Mouse (Mus musculus) heart, postnatal 0 days (tissue): ENCODE measurements around the gene Plg. TPM values are rescaled to one million over a fixed set of nuclear protein-coding genes. Genes with fewer than 3 reads are reported as not detected.

Experiments used
- ATAC-seq: fragments of 200-750 bp; cut with Nextera tagmentation; 2 replicates; pipeline ENCODE4 v1.8.0; 2017; ENCODE audit warnings: low read depth, moderate number of reproducible peaks, moderate library complexity; ENCODE audit not compliant: insufficient read depth
- DNase-seq: peaks from one replicate; pipeline ENCODE4 v3.0.0-alpha.2; 2016; ENCODE audit warnings: low spot score
- H3K27ac ChIP-seq: fragments of 300-500 bp; sonication (generic); 2 replicates; pipeline ENCODE4 v1.5.1; 2014; ENCODE audit warnings: low read depth, mild to moderate bottlenecking
- H3K27me3 ChIP-seq: fragments of 300-500 bp; sonication (generic); 2 replicates; pipeline ENCODE4 v1.6.1; 2014; ENCODE audit warnings: low read length, mixed read lengths; ENCODE audit not compliant: control insufficient read depth, insufficient read depth
- H3K36me3 ChIP-seq: fragments of 300-500 bp; sonication (generic); replicated peaks from 2 replicates; pipeline ENCODE4 v1.6.1; 2014; ENCODE audit warnings: low read length, mixed read lengths; ENCODE audit not compliant: control insufficient read depth, insufficient read depth
- H3K4me1 ChIP-seq: fragments of 300-500 bp; sonication (generic); 2 replicates; pipeline ENCODE4 v1.6.1; 2014; ENCODE audit warnings: antibody characterized with exemption; ENCODE audit not compliant: control insufficient read depth, insufficient read depth
- H3K4me2 ChIP-seq: fragments of 300-500 bp; sonication (generic); 2 replicates; pipeline ENCODE4 v1.6.1; 2014; ENCODE audit warnings: low read depth, mild to moderate bottlenecking, low read length, moderate library complexity
- H3K4me3 ChIP-seq: fragments of 300-500 bp; sonication (generic); 2 replicates; pipeline ENCODE4 v1.5.1; 2014; ENCODE audit warnings: low read depth, low read length
- H3K9ac ChIP-seq: fragments of 300-500 bp; sonication (generic); replicated peaks from 2 replicates; pipeline ENCODE4 v1.6.1; 2014; ENCODE audit warnings: low read depth, low read length, mixed read lengths
- H3K9me3 ChIP-seq: fragments of 300-500 bp; sonication (generic); replicated peaks from 2 replicates; pipeline ENCODE4 v1.6.1; 2016; ENCODE audit warnings: low read length; ENCODE audit not compliant: control insufficient read depth
- CTCF ChIP-seq: IDR thresholded peaks from 2 replicates; pipeline ENCODE4 v1.5.1; 2016; ENCODE audit warnings: antibody characterized with exemption, control low read depth, low read depth
- EP300 ChIP-seq: IDR thresholded peaks from 2 replicates; pipeline ENCODE4 v1.6.1; 2016; ENCODE audit warnings: antibody characterized with exemption, low read depth
- WGBS: fragments of 180-500 bp; shearing (Covaris S2); extraction: QIAGEN DNeasy Blood & Tissue Kit; methylation state at CpG from one replicate; pipeline ENCODE4 v1.1.7; 2014; 5-methylcytosine and 5-hydroxymethylcytosine counted together
- polyA plus RNA-seq: library from polyadenylated mRNA; unstranded; fragments of >200 nt; fragmentation: Nextera tagmentation; extraction: Ambion mirVana; gene quantifications from 2 replicates; pipeline ENCODE4 v1.2.1, GENCODE M21; 2015
- total RNA-seq: library from RNA; depleted of rRNA; stranded (reverse); fragments of >200 nt; gene quantifications from 2 replicates; pipeline ENCODE4 v1.2.3, GENCODE M21; 2014; ENCODE audit warnings: low replicate concordance

Plg gene
- total and polyA plus RNA-seq, 2 experiments from 2014 or later = 0.38 TPM; not detected in 1

DNA sequence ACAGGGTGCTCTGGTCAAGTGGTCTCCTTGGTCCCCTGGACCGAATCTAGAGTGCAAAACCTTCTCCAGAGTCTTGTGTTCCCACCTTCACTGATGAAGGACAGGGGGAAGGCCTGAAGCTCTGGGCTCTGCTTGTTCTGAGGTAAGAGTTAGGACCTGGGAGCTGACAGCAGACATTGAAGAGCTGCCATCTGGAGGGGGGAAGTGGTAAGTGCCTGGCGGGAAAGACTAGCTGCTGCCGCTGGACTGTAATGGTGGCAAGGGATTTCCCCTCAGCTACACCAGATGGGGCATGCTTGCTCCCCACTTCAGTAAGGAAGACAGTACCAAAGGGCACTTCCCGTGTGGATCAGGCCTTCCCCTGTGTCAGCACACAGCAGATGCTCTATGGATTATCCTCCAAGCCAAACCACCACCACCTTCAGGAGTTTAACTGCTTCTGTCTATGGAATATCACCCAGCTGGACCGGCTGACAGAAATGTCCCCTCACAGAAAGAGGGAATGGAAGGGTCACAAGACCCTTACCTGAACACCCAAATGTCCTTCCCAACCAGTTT lies 11.0 kb upstream of the Plg start:
- no peak overlapping the region for H3K9ac ChIP-seq
- no peaks in the 10 kb centered on the region for H3K36me3 ChIP-seq
- no peak overlapping the region for H3K4me2 ChIP-seq
- peaks cover 10% of the 10 kb centered on the region; the same call in 1 of the 2 replicates for H3K4me1 ChIP-seq
- no peak overlapping the region for H3K4me3 ChIP-seq
- no peak overlapping the region for H3K27ac ChIP-seq
- 30% methylated on average over 5 of the region's 5 CpGs for WGBS
- H3K27me3 ChIP-seq = no peaks in the 10 kb centered on the region
- no peaks in the 10 kb centered on the region for H3K9me3 ChIP-seq
- ATAC-seq = peak; percentile 75
- no peak for TF ChIP-seq EP300
- peak; percentile 89 for TF ChIP-seq CTCF
- peak; percentile 81 for DNase-seq

DNA sequence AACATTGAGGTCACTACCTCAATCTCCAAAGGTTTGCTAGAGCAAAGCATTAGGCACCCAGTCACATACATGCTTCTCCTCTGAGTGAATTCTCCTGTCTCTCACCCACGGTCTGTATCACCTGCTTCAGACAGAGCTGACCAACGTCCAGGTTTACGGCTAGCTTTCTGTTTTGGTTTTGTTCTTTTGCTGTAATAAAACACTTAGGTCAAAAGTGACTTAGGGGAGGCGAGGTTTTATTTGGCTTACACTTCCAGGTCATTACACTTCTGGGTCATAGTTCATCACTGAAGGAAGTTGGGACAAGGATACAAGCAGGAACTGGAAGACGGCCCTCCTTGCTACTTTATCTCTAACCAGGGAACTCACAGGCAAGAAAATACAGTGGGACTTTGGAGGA lies 9.0 kb upstream of the Plg start:
- peaks cover 6% of the 10 kb centered on the region; the same call in 1 of the 2 replicates for H3K4me1 ChIP-seq
- H3K4me3 ChIP-seq = no peak overlapping the region
- ATAC-seq (no peak), DNase-seq (no peak)
- H3K9ac ChIP-seq = no peak overlapping the region
- 67% methylated on average over 5 of the region's 5 CpGs for WGBS
- H3K4me2 ChIP-seq = no peak overlapping the region
- TF ChIP-seq EP300 (no peak), CTCF (no peak)
- H3K27me3 ChIP-seq = no peaks in the 10 kb centered on the region
- H3K9me3 ChIP-seq = no peaks in the 10 kb centered on the region
- H3K36me3 ChIP-seq = no peaks in the 10 kb centered on the region
- no peak overlapping the region for H3K27ac ChIP-seq

DNA sequence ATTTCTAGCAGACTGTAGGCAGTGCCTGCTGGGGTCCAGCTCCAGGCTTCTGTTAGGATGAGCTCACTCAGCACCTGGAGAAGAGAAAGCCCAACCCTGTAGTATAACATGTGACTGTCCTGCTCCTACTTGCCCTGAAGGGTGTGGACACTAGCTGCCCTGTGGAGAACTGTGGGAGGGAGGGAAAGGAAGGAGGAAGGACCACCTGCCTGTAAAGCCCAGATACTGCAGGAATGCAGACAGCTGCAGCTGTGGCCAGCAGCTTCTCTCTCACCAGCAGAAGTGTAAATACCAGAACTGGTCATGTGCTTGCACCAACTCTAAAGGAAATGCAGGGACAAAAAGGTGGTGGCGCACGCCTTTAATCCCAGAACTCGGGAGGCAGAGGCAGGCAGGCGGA lies 8.1 kb upstream of the Plg start:
- Histone ChIP-seq H3K9me3 (no peaks in the 10 kb centered on the region), H3K4me2 (no peak overlapping the region), H3K36me3 (no peaks in the 10 kb centered on the region), H3K27me3 (no peaks in the 10 kb centered on the region), H3K4me1 (0 out of 2 replicates have a peak, but pooled peaks cover 4% of the 10 kb centered on the region), H3K4me3 (no peak overlapping the region), H3K9ac (no peak overlapping the region), H3K27ac (no peak overlapping the region)
- WGBS = 38% methylated on average over 4 of the region's 4 CpGs
- peak; percentile 18; the same call in 1 of the 2 replicates for ATAC-seq
- TF ChIP-seq CTCF = no peak
- TF ChIP-seq EP300 = no peak
- DNase-seq = no peak

DNA sequence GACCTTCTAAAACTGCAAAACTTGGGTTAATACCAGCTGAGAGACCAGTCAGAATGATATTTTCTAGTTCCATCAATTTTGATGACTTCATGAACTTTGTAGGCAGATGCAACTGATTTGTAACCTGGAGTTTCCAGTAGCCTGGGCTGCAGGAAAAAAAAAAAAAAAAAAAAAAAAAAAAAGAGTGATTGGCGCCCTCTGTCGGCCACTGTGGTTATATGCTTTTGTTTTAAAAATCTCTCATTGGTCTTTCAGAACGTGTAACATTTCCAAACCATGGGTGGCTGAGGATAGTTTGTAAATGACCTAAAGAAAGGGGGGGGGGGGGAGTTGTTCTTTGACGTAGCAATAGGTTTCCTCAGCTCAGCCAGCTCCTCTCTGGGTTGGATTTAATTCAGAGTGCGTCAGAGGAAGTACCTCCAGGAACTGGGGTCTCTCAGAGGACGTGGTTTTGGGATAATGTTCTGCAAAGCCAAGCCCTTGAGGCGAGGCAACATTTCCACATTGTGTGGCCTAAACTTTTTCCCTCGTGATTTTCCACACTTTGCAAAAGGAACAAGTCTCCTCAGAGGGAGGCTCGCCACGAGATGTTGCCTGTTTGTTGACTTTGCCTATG lies 7.0 kb upstream of the Plg start:
- no peak overlapping the region for H3K27ac ChIP-seq
- 0 out of 2 replicates have a peak, but pooled peaks cover 4% of the 10 kb centered on the region for H3K4me1 ChIP-seq
- H3K4me3 ChIP-seq = peak overlapping the region; percentile 15
- H3K9ac ChIP-seq = no peak overlapping the region
- no peaks in the 10 kb centered on the region for H3K9me3 ChIP-seq
- H3K36me3 ChIP-seq = no peaks in the 10 kb centered on the region
- 30% methylated on average over 10 of the region's 10 CpGs for WGBS
- H3K4me2 ChIP-seq = peak overlapping the region; percentile 45
- H3K27me3 ChIP-seq = no peaks in the 10 kb centered on the region
- DNase-seq (peak; percentile 25), ATAC-seq (no peak)
- peak; percentile 37 for TF ChIP-seq CTCF
- TF ChIP-seq EP300 = no peak

DNA sequence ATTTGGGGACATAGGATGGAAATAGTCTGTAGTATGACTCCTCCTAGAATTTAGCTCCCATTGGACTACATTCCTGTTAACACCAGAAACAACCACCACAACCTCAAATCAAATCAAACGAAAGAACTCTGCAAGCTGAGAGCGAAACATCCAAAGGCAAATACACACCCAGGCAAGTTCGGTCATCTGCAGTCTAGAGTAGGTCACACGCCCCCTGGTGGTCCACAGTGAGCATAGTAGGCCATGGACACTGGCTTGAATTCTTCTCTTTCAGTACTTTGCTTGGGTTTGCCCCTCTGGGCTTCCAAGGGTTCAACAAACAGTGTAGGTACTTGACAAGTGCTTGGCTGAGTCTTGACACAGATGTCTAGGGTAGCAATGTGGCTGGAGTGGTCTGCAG lies 6.4 kb upstream of the Plg start:
- TF ChIP-seq EP300 = no peak
- TF ChIP-seq CTCF = peak; percentile 90
- peak; percentile 45; the same call in 1 of the 2 replicates for ATAC-seq
- no peaks in the 10 kb centered on the region for H3K36me3 ChIP-seq
- DNase-seq = peak; percentile 41
- no peak overlapping the region for H3K9ac ChIP-seq
- H3K4me3 ChIP-seq = peak overlapping the region; percentile 15
- H3K27me3 ChIP-seq = no peaks in the 10 kb centered on the region
- H3K9me3 ChIP-seq = no peaks in the 10 kb centered on the region
- 0 out of 2 replicates have a peak, but pooled peaks cover 4% of the 10 kb centered on the region for H3K4me1 ChIP-seq
- no peak overlapping the region for H3K27ac ChIP-seq
- WGBS = 16% methylated on average over 4 of the region's 4 CpGs
- H3K4me2 ChIP-seq = peak overlapping the region; percentile 45
